Mouse (Mus musculus) heart, adult 9 months (tissue): ENCODE measurements around the gene Ces2b.
"Not testable (repeated sequence)": the region's sequence is repeated elsewhere in the genome, so short reads cannot be mapped to it uniquely, and the experiment has no call there.

Source experiments
- DNase-seq, 2 experiments: peaks; one replicate each; pipeline ENCODE4 v3.0.0; 2022; ENCODE audit warnings: low spot score in 2 of 2

The Ces2b gene

GRCm38 (mm10) chr8:104831440-104831839 lies at the start of gene Ces2b:
Gene Ces2b, plus strand, starts transcription at chr8:104831572.
- no peak for DNase-seq

- no peak for DNase-seq
These were observed 44.3 kb upstream of the Ces2b start for GRCm38 (mm10) chr8:104787049-104787448.

GRCm38 (mm10) chr8:104788929-104789328 lies 42.4 kb upstream of the Ces2b start:
- DNase-seq, result no peak

GRCm38 (mm10) chr8:104789886-104790680 lies 41.3 kb upstream of the Ces2b start:
- DNase-seq, result peak; percentile 8 to 13

GRCm38 (mm10) chr8:104799385-104799784 lies 32.0 kb upstream of the Ces2b start:
- no peak for DNase-seq

GRCm38 (mm10) chr8:104806127-104806526 lies 25.2 kb upstream of the Ces2b start:
- DNase-seq, result no peak

- DNase-seq, result no peak
These were observed 22.6 kb upstream of the Ces2b start for GRCm38 (mm10) chr8:104808542-104809413.

- DNase-seq, result no peak
These were observed 21.9 kb upstream of the Ces2b start for GRCm38 (mm10) chr8:104809436-104809835.

- DNase-seq, result peak; percentile 25 to 49
These were observed 4.5 kb upstream of the Ces2b start for GRCm38 (mm10) chr8:104826912-104827311.

GRCm38 (mm10) chr8:104828221-104828620 lies 3.2 kb upstream of the Ces2b start:
- no peak for DNase-seq

- DNase-seq, result no peak
These were observed 10.1 kb downstream of the Ces2b start for GRCm38 (mm10) chr8:104841360-104842078.

GRCm38 (mm10) chr8:104846831-104847230 lies 15.5 kb downstream of the Ces2b start, which contains the start of gene Ces2c:
Gene Ces2c, plus strand, starts transcription at chr8:104847068.
- DNase-seq, result no peak

- DNase-seq, result no peak
These were observed 16.5 kb downstream of the Ces2b start for GRCm38 (mm10) chr8:104847741-104848462.

GRCm38 (mm10) chr8:104866844-104867531 lies 35.6 kb downstream of the Ces2b start:
- DNase-seq, result not testable (repeated sequence)

GRCm38 (mm10) chr8:104868876-104869275 lies 37.5 kb downstream of the Ces2b start:
- DNase-seq, result not testable (repeated sequence)

GRCm38 (mm10) chr8:104886223-104886926 lies 55.0 kb downstream of the Ces2b start:
- DNase-seq, result not testable (repeated sequence)
